Mouse (Mus musculus) MEL (cell line): ENCODE results near the gene Gnat1.

Experiments used
- BHLHE40 ChIP-seq: IDR thresholded peaks from 2 replicates; pipeline ENCODE4 v1.6.1; 2012; ENCODE audit warnings: low read depth, mild to moderate bottlenecking, inconsistent platforms, low read length, improper control_type of control experiment, borderline replicate concordance
- CTCF ChIP-seq, 3 experiments: IDR thresholded peaks in 2 of 3; conservative IDR thresholded peaks in 1 of 3; 2 replicates each; pipeline ENCODE4 v1.5.1; 2011 to 2012; ENCODE audit warnings: low read length in 3 of 3, low read depth in 2 of 3, mild to moderate bottlenecking in 2 of 3, improper control_type of control experiment in 1 of 3, inconsistent platforms in 1 of 3, mixed read lengths in 1 of 3, moderate library complexity in 1 of 3; ENCODE audit not compliant: control insufficient read depth in 1 of 3, insufficient read depth in 1 of 3, poor library complexity in 1 of 3, severe bottlenecking in 1 of 3
- E2F4 ChIP-seq: IDR thresholded peaks from 2 replicates; pipeline ENCODE4 v1.6.1; 2011; ENCODE audit warnings: low read depth, low read length, improper control_type of control experiment, borderline replicate concordance
- EP300 ChIP-seq, 2 experiments: IDR thresholded peaks; 2 replicates each; pipeline ENCODE4 v1.6.1; 2011; ENCODE audit warnings: improper control_type of control experiment in 2 of 2, low read length in 2 of 2, low read depth in 1 of 2, mild to moderate bottlenecking in 1 of 2
- HCFC1 ChIP-seq: IDR thresholded peaks from 2 replicates; pipeline ENCODE4 v1.6.1; 2012; ENCODE audit warnings: low read depth, mild to moderate bottlenecking, inconsistent platforms, low read length, improper control_type of control experiment, moderate library complexity
- KAT2A ChIP-seq: conservative IDR thresholded peaks from 2 replicates; pipeline ENCODE4 v1.6.1; 2012; ENCODE audit warnings: low read depth, low read length, improper control_type of control experiment, inconsistent platforms
- MAFK ChIP-seq: IDR thresholded peaks from 2 replicates; pipeline ENCODE4 v1.6.1; 2011; ENCODE audit warnings: low read depth, mild to moderate bottlenecking, low read length, improper control_type of control experiment, borderline replicate concordance
- MEF2A ChIP-seq: IDR thresholded peaks from 2 replicates; pipeline ENCODE4 v1.6.1; 2014; ENCODE audit warnings: low read depth, mild to moderate bottlenecking, inconsistent platforms, low read length, improper control_type of control experiment; ENCODE audit not compliant: poor library complexity, insufficient replicate concordance, severe bottlenecking; ENCODE audit errors: extremely low read depth
- POLR2A ChIP-seq, 2 experiments: IDR thresholded peaks; 2 replicates each; pipeline ENCODE4 v1.6.1; 2011 to 2012; ENCODE audit warnings: low read length in 2 of 2, mild to moderate bottlenecking in 2 of 2, control low read depth in 1 of 2, improper control_type of control experiment in 1 of 2, low read depth in 1 of 2, moderate library complexity in 1 of 2; ENCODE audit not compliant: control insufficient read depth in 1 of 2, insufficient read depth in 1 of 2, poor library complexity in 1 of 2
- RCOR1 ChIP-seq: IDR thresholded peaks from 2 replicates; pipeline ENCODE4 v1.6.1; 2012; ENCODE audit warnings: low read depth, mild to moderate bottlenecking, inconsistent platforms, low read length, improper control_type of control experiment
- SMC3 ChIP-seq: IDR thresholded peaks from 2 replicates; pipeline ENCODE4 v1.6.1; 2011; ENCODE audit warnings: low read depth, low read length, improper control_type of control experiment
- TCF12 ChIP-seq: IDR thresholded peaks from 2 replicates; pipeline ENCODE4 v1.6.1; 2014; ENCODE audit warnings: low read depth, mild to moderate bottlenecking, inconsistent platforms, low read length, improper control_type of control experiment, moderate library complexity

DNA sequence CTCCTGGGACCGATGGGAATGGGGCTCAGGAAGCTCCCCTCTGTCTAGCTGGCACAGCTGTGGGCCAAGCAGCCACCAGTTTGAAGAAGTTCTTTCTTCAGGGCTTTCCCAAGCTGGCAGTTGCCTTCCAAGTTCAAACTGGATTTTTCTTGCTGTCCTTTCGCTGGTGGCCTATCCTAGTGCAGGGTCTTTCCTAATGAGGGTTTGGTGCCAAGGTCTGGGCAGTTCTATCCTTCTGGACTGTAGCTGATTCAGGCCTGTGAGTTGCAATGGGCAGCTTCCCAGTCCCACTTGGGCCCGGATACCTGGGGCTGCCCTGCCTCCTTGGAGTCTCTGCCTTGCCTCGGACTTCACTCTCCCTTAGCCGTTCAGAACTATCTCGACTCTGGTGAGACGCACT is 29.3 kb downstream of the Gnat1 start:
- TF ChIP-seq KAT2A (no peak), MAFK (no peak), CTCF (IDR thresholded peaks at IDR 0.05 in 2 of 3, conservative IDR thresholded peaks at IDR 0.05 in 1 of 3; ENCODE audit: control insufficient read depth in 1 of 3, insufficient read depth in 1 of 3, low read depth in 2 of 3, low read length in 3 of 3, poor library complexity in 1 of 3, severe bottlenecking in 1 of 3) (no peak), POLR2A (IDR thresholded peaks at IDR 0.05; ENCODE audit: control insufficient read depth in 1 of 2, insufficient read depth in 1 of 2, low read depth in 1 of 2, low read length in 2 of 2, poor library complexity in 1 of 2) (no peak), TCF12 (no peak), BHLHE40 (no peak), EP300 (IDR thresholded peaks at IDR 0.05; ENCODE audit: low read depth in 1 of 2, low read length in 2 of 2) (no peak), HCFC1 (no peak), MEF2A (no peak), RCOR1 (no peak), E2F4 (no peak), SMC3 (no peak)
